Mouse (Mus musculus) limb, embryonic 14.5 days (tissue): ENCODE results near the gene Dennd1a. TPM values are rescaled to one million over a fixed set of nuclear protein-coding genes. Genes with fewer than 3 reads are reported as not detected.

ENCODE experiments used
- ATAC-seq: fragments of 200-750 bp; cut with Nextera tagmentation; 2 replicates; pipeline ENCODE4 v1.8.0; 2017; ENCODE audit warnings: low read depth, moderate number of reproducible peaks, moderate TSS enrichment; ENCODE audit not compliant: low FRiP score
- DNase-seq: peaks from one replicate; pipeline ENCODE4 v3.0.0-alpha.2; 2015; ENCODE audit warnings: low spot score
- H3K27ac ChIP-seq: fragments of 300-500 bp; sonication (generic); replicated peaks from 2 replicates; pipeline ENCODE4 v1.5.1; 2014; ENCODE audit warnings: low read depth, mild to moderate bottlenecking, low read length, moderate library complexity, mixed read lengths
- H3K27me3 ChIP-seq: fragments of 300-500 bp; sonication (generic); 2 replicates; pipeline ENCODE4 v1.6.1; 2014; ENCODE audit warnings: low read length, mixed read lengths; ENCODE audit not compliant: control insufficient read depth, insufficient read depth
- H3K36me3 ChIP-seq: fragments of 300-500 bp; sonication (generic); 2 replicates; pipeline ENCODE4 v1.6.1; 2014; ENCODE audit warnings: mild to moderate bottlenecking, low read length, moderate library complexity, mixed read lengths; ENCODE audit not compliant: control insufficient read depth, insufficient read depth
- H3K4me1 ChIP-seq: fragments of 300-500 bp; sonication (generic); 2 replicates; pipeline ENCODE4 v1.6.1; 2014; ENCODE audit warnings: antibody characterized with exemption, low read length, mixed read lengths; ENCODE audit not compliant: control insufficient read depth, insufficient read depth
- H3K4me2 ChIP-seq: fragments of 300-500 bp; sonication (generic); replicated peaks from 2 replicates; pipeline ENCODE4 v1.6.1; 2014; ENCODE audit warnings: low read depth, mild to moderate bottlenecking, low read length, moderate library complexity; ENCODE audit not compliant: severe bottlenecking
- H3K4me3 ChIP-seq: fragments of 300-500 bp; sonication (generic); replicated peaks from 2 replicates; pipeline ENCODE4 v1.5.1; 2014; ENCODE audit warnings: low read length
- H3K9ac ChIP-seq: fragments of 300-500 bp; sonication (generic); 2 replicates; pipeline ENCODE4 v1.6.1; 2014; ENCODE audit warnings: mild to moderate bottlenecking, low read depth, low read length, moderate library complexity; ENCODE audit not compliant: severe bottlenecking
- H3K9me3 ChIP-seq: fragments of 300-500 bp; sonication (generic); 2 replicates; pipeline ENCODE4 v1.6.1; 2016; ENCODE audit warnings: low read length; ENCODE audit not compliant: control insufficient read depth
- POLR2A ChIP-seq: fragments of 200-500 bp; IDR thresholded peaks from 2 replicates; pipeline ENCODE4 v1.8.0; 2012; ENCODE audit warnings: inconsistent platforms, mild to moderate bottlenecking, moderate library complexity, borderline replicate concordance; ENCODE audit not compliant: insufficient read depth, insufficient read length; ENCODE audit errors: extremely low read depth
- WGBS: fragments of 180-500 bp; shearing (Covaris S2); extraction: QIAGEN DNeasy Blood & Tissue Kit; methylation state at CpG from one replicate; pipeline ENCODE4 v1.1.7; 2014; 5-methylcytosine and 5-hydroxymethylcytosine counted together
- polyA plus RNA-seq, 2 experiments: library from polyadenylated mRNA; depleted of rRNA in 1 of 2; stranded (reverse) in 1 of 2; unstranded in 1 of 2; fragments of >200 nt; fragmentation: Nextera tagmentation in 1 of 2; extraction: Ambion mirVana in 1 of 2; gene quantifications; 2 replicates each; pipeline versions ENCODE4 v1.2.1 to v1.2.3; 2012 to 2014

Gene Dennd1a
- polyA plus RNA-seq, 2 experiments: 11.8 to 22.9 TPM

DNA sequence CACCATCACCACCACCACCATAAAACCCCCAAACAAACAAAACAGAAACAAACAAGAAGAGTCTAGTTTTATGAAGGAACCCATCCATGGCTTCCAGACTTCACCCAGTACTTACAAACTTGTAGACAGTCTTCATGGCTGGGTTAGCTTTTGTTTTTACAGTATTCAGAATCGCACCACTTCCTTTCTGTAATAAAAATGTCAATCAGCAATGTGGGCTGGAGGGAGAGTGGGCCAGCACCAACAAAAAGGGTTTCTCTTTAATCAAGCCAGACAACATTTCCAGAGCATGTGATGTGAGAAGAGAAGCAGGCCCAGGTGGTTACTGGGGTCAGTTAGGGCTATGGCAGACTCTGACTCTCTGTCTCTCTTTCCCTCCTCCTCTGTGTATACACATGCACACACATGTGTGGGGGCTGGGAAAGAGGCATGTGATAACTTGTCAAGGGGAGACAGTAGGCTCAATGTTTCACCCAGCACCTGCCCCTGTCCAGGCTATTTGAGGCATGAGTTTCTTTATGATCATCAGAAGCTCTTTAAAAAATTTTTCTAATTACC lies 433.2 kb downstream of the Dennd1a start:
- H3K27me3 ChIP-seq: no peaks in the 10 kb centered on the region
- ATAC-seq: no peak
- TF ChIP-seq POLR2A: no peak

DNA sequence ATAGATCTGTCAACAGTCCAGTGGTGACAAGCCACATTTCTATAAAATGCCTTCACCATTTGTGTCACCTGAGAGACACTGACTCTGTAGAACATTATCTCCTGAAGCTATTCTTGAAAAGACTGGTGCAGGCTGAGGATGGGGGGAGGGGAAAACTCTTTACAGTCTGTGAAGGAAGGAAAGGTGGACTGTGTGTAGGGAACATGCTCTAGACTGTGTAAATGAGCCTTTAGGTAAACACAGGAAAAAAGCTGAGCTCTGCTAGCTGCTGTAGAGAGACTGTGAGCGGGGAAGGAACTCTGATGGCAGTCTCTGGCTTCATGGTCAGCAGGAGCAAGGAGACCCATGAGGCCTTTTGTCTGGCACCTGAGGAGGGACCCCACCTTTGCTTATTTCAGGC lies 436.6 kb downstream of the Dennd1a start:
- Histone ChIP-seq H3K27me3 (no peaks in the 10 kb centered on the region), H3K4me1 (peaks cover 10% of the 10 kb centered on the region; the same call in 1 of the 2 replicates), H3K27ac (no peak overlapping the region), H3K9me3 (no peaks in the 10 kb centered on the region), H3K36me3 (peaks cover 6% of the 10 kb centered on the region), H3K4me3 (no peak overlapping the region), H3K4me2 (no peak overlapping the region), H3K9ac (no peak overlapping the region)
- no peak for TF ChIP-seq POLR2A
- WGBS: 71% methylated on average over 1 of the region's 1 CpGs
- DNase-seq (no peak), ATAC-seq (no peak)

More for the DNA sequence above, 433.2 kb downstream of the Dennd1a start:
- Histone ChIP-seq H3K36me3 (peaks cover 10% of the 10 kb centered on the region; the same call in 1 of the 2 replicates), H3K27ac (no peak overlapping the region), H3K9ac (no peak overlapping the region), H3K4me2 (no peak overlapping the region), H3K4me1 (peaks cover 10% of the 10 kb centered on the region; the same call in 1 of the 2 replicates), H3K9me3 (no peaks in the 10 kb centered on the region), H3K4me3 (no peak overlapping the region)
- WGBS: 24% methylated on average over 1 of the region's 1 CpGs
- DNase-seq: no peak

DNA sequence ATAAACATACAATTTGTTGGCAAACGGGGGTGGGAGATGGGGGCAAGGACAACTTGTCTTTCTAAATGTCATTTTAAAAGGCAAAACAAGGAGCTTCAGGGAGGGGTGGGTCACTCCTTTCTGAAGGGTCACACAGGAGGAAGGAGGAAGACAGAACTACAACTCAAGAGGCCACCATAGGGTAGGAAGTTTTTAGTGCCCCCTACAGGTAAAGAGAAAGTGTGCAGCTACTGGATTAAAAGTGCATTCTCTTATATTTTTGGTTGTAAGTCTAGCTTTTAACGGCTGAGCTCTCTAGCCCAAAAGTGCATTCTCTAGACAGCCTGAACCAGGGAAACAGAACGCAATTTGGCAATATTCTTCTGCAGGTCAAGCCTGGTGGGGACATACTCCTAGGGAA lies 437.8 kb downstream of the Dennd1a start:
- Histone ChIP-seq H3K4me1 (peaks cover 10% of the 10 kb centered on the region; the same call in 1 of the 2 replicates), H3K4me2 (no peak overlapping the region), H3K27me3 (no peaks in the 10 kb centered on the region), H3K4me3 (no peak overlapping the region), H3K36me3 (peaks cover 10% of the 10 kb centered on the region; the same call in 1 of the 2 replicates), H3K9ac (no peak overlapping the region), H3K27ac (no peak overlapping the region), H3K9me3 (no peaks in the 10 kb centered on the region)
- 77% methylated on average over 3 of the region's 3 CpGs for WGBS
- ATAC-seq (no peak), DNase-seq (no peak)
- no peak for TF ChIP-seq POLR2A

DNA sequence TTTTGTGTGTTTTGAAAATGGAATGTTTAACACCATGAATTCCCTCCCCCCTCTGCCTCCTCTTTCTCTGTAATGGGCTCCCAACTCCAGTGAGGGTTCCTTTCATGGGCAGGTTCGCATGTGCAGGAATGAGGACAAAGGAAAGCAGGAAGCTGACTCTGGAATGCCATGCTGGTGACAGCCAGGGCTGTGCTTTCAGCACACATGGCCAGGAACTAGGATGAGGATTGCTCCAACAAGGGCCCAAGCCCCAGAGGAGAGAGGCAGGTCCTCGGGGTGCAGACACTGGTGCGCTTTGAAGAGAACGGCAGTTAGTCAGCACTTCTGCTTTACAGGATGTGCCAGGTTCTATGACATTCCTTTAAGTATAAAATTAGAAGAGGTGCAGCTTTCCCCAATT lies 444.5 kb downstream of the Dennd1a start:
- peaks cover 7% of the 10 kb centered on the region for H3K36me3 ChIP-seq
- H3K27ac ChIP-seq: no peak overlapping the region
- no peak; the same call in 1 of the 2 replicates for ATAC-seq
- TF ChIP-seq POLR2A: no peak
- H3K9me3 ChIP-seq: no peaks in the 10 kb centered on the region
- H3K4me1 ChIP-seq: peaks cover 9% of the 10 kb centered on the region
- H3K9ac ChIP-seq: no peak overlapping the region
- no peaks in the 10 kb centered on the region for H3K27me3 ChIP-seq
- no peak overlapping the region for H3K4me3 ChIP-seq
- WGBS: 26% methylated on average over 4 of the region's 4 CpGs
- DNase-seq: no peak
- H3K4me2 ChIP-seq: no peak overlapping the region

DNA sequence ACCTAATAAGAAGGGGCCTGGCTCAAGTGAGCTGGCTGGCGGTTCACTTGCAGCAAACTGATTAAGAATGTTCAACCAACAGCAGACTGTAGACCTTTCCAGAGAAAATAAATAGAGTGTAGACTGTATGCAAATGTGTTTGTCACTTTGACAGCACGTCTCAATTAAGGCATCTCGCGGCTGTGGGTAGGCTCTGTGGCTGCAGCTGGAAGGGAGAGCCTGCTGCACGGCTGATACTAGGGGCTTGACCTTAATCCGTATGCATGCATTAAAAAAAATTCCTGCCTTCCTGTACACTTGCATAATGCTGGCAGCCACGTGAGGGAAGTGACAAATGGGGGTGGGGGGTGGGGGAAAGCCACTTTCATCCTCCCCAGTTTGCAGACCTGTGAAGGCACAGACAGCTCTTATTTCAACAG lies 445.0 kb downstream of the Dennd1a start:
- H3K4me1 ChIP-seq: peaks cover 9% of the 10 kb centered on the region
- no peak overlapping the region for H3K4me3 ChIP-seq
- H3K9ac ChIP-seq: no peak overlapping the region
- H3K27ac ChIP-seq: 0 out of 2 replicates have a peak overlapping the region, but pooled peaks have one; percentile 3
- ATAC-seq: peak; percentile 30; the same call in 1 of the 2 replicates
- DNase-seq: no peak
- TF ChIP-seq POLR2A: no peak
- 7% methylated on average over 7 of the region's 7 CpGs for WGBS
- no peak overlapping the region for H3K4me2 ChIP-seq
- peaks cover 7% of the 10 kb centered on the region for H3K36me3 ChIP-seq
- H3K9me3 ChIP-seq: no peaks in the 10 kb centered on the region
- no peaks in the 10 kb centered on the region for H3K27me3 ChIP-seq

DNA sequence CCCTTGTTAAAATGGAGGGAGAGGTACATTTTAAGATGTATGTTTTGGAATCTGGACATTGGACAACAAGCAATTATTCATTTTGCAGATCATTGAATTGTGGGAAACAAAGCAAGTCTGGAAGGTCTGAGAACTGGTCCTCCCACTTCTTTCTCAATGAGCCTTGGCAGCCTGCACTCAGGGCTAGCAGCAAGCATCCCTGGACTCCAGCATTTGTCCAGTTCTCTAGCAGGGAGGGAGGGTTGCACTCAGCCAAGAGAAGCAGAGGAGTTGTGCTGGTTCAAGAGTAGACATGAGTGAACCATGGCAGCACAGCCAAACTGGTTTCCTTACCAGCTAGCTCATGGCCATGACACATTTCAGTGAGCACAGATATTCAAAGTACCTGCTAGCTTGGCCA lies 447.3 kb downstream of the Dennd1a start:
- Histone ChIP-seq H3K27ac (no peak overlapping the region), H3K27me3 (no peaks in the 10 kb centered on the region), H3K36me3 (peaks cover 7% of the 10 kb centered on the region), H3K4me2 (no peak overlapping the region), H3K4me1 (peaks cover 9% of the 10 kb centered on the region), H3K9me3 (no peaks in the 10 kb centered on the region), H3K4me3 (no peak overlapping the region), H3K9ac (no peak overlapping the region)
- ATAC-seq (no peak), DNase-seq (no peak)
- TF ChIP-seq POLR2A: no peak
